Mouse (Mus musculus) heart, postnatal 0 days (tissue): ENCODE measurements at regions not wholly inside any gene's neighbourhood (a gene's known extent, or its start where the extent isn't known, plus 50 kb on each side); places are given as distances from the start of the nearest gene placed in this dataset.

Experiments used
- CTCF ChIP-seq: IDR thresholded peaks from 2 replicates; pipeline ENCODE4 v1.5.1; 2016; ENCODE audit warnings: antibody characterized with exemption, control low read depth, low read depth
- EP300 ChIP-seq: IDR thresholded peaks from 2 replicates; pipeline ENCODE4 v1.6.1; 2016; ENCODE audit warnings: antibody characterized with exemption, low read depth

DNA sequence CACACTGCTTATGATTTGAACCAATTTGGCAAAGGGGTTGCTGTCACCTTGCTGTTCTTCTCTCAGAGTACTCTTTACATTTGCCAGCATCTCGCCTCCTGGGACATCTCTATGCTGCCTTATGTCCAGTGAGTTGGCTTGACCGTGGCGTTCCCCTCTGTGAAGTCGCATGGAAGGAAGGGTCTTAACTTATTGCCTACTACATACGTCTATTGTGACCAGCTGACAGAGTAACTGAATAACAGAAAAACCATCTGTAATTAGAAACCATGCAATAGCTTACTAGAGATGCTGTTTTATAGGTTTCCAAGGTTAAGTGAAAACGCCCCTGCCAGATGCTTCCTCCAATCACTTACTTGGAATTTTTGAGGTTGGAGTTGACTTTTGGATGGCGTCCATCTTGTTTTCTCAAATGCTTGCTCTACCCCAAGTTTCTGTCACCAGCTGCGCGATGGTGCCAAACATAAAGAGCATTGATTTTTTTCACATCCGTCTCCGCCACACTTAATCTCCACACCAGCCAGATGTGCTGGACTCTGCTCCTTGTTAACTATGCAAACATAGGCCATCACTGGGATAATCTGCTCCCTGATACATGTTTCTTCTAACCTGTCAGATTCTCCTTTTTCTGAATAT lies 241.7 kb upstream of the Nt5e start:
- no peak for TF ChIP-seq CTCF
- no peak for TF ChIP-seq EP300
